Mouse (Mus musculus) midbrain, embryonic 14.5 days (tissue): Measurements from ENCODE around the gene Olfr622. TPM values are rescaled to one million over a fixed set of nuclear protein-coding genes. Genes with fewer than 3 reads are reported as not detected.

Experiments
- ATAC-seq: fragments of 200-750 bp; cut with Nextera tagmentation; 2 replicates; pipeline ENCODE4 v1.8.0; 2017; ENCODE audit warnings: moderate number of reproducible peaks, moderate library complexity; ENCODE audit not compliant: low FRiP score, low TSS enrichment
- DNase-seq: peaks from one replicate; pipeline ENCODE4 v3.0.0-alpha.2; 2015
- H3K27ac ChIP-seq: fragments of 300-500 bp; sonication (generic); replicated peaks from 2 replicates; pipeline ENCODE4 v1.5.1; 2014; ENCODE audit warnings: mild to moderate bottlenecking, low read depth, low read length, moderate library complexity
- H3K27me3 ChIP-seq: fragments of 300-500 bp; sonication (generic); 2 replicates; pipeline ENCODE4 v1.6.1; 2014; ENCODE audit warnings: low read length, control low read depth, mixed read lengths; ENCODE audit not compliant: control insufficient read depth, insufficient read depth
- H3K36me3 ChIP-seq: fragments of 300-500 bp; sonication (generic); 2 replicates; pipeline ENCODE4 v1.6.1; 2014; ENCODE audit warnings: low read length, control low read depth; ENCODE audit not compliant: control insufficient read depth, insufficient read depth
- H3K4me1 ChIP-seq: fragments of 300-500 bp; sonication (generic); 2 replicates; pipeline ENCODE4 v1.6.1; 2014; ENCODE audit warnings: mild to moderate bottlenecking, antibody characterized with exemption, low read length, control low read depth; ENCODE audit not compliant: control insufficient read depth, insufficient read depth
- H3K4me2 ChIP-seq: fragments of 300-500 bp; sonication (generic); 2 replicates; pipeline ENCODE4 v1.6.1; 2014; ENCODE audit warnings: mild to moderate bottlenecking, low read length, moderate library complexity
- H3K4me3 ChIP-seq: fragments of 300-500 bp; sonication (generic); replicated peaks from 2 replicates; pipeline ENCODE4 v1.5.1; 2014; ENCODE audit warnings: low read depth, low read length
- H3K9ac ChIP-seq: fragments of 300-500 bp; sonication (generic); replicated peaks from 2 replicates; pipeline ENCODE4 v1.6.1; 2014; ENCODE audit warnings: mild to moderate bottlenecking, low read length, moderate library complexity
- H3K9me3 ChIP-seq: fragments of 300-500 bp; sonication (generic); 2 replicates; pipeline ENCODE4 v1.6.1; 2016; ENCODE audit warnings: low read length, control low read depth, mixed read lengths; ENCODE audit not compliant: control insufficient read depth
- WGBS: fragments of 180-500 bp; shearing (Covaris S2); extraction: QIAGEN DNeasy Blood & Tissue Kit; methylation state at CpG from one replicate; pipeline ENCODE4 v1.1.7; 2014; 5-methylcytosine and 5-hydroxymethylcytosine counted together
- polyA plus RNA-seq: library from polyadenylated mRNA; unstranded; fragments of >200 nt; fragmentation: Nextera tagmentation; extraction: Ambion mirVana; gene quantifications from 2 replicates; pipeline ENCODE4 v1.2.1, GENCODE M21; 2014

The Olfr622 gene
- polyA plus RNA-seq, 1 experiment from 2014 or later = not detected

DNA sequence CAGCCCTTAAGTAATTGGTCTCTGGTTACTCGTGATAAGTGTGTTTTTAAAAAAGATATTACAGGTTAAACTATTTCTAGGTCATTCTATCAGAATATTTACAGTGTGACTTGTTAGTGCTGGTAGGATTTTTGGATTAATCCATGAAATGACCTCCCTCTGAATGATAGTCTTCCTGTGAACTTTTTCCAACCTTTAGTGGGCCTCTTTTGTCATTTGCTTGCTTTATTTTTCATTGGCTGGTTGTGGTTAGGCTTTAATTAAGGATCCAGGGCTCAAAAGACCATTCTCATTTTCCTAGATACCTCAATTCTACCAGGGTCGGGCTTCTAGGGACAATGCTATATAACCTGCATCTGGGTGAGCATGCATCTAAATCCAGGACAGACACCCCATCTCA is 52.7 kb downstream of the Olfr622 start, which contains the start of gene Olfr618:
TSS of gene Olfr618 (plus strand) at position 301 of the 400 bp plus-strand sequence.
- no peaks in the 10 kb centered on the region for H3K9me3 ChIP-seq
- ATAC-seq (no peak), DNase-seq (no peak)
- no peak within 1 kb of the TSS for H3K27ac ChIP-seq
- no peak within 1 kb of the TSS for H3K4me3 ChIP-seq
- no peak within 1 kb of the TSS for H3K4me2 ChIP-seq
- no peaks in the 10 kb centered on the region for H3K36me3 ChIP-seq
- no peak within 1 kb of the TSS for H3K9ac ChIP-seq
- no peaks in the 10 kb centered on the region for H3K4me1 ChIP-seq
- no peaks in the 10 kb centered on the region for H3K27me3 ChIP-seq
- WGBS = 57% methylated on average over 2 of the region's 2 CpGs

Other genes with a start within 250 kb of the Olfr622 start
- not detected in 2 replicates for gene Usp17lc, start 227.6 kb downstream of the Olfr622 start, polyA plus RNA-seq
- not detected in 2 replicates for gene Olfr605, start 197.3 kb downstream of the Olfr622 start, polyA plus RNA-seq
- not detected in 2 replicates for gene Olfr606, start 193.7 kb downstream of the Olfr622 start, polyA plus RNA-seq
- not detected in 2 replicates for gene Olfr607, start 178.6 kb downstream of the Olfr622 start, polyA plus RNA-seq
- gene Olfr608, start 172.8 kb downstream of the Olfr622 start, polyA plus RNA-seq = not detected in 2 replicates
- gene Olfr609, start 144.6 kb downstream of the Olfr622 start, polyA plus RNA-seq = not detected in 2 replicates
- gene Olfr610, start 130.6 kb downstream of the Olfr622 start, polyA plus RNA-seq = not detected in 2 replicates
- not detected in 2 replicates for gene Olfr611, start 121.9 kb downstream of the Olfr622 start, polyA plus RNA-seq
- gene Olfr612, start 100.0 kb downstream of the Olfr622 start, polyA plus RNA-seq = not detected in 2 replicates
- gene Olfr613, start 94.6 kb downstream of the Olfr622 start, polyA plus RNA-seq = not detected in 2 replicates
- not detected in 2 replicates for gene Olfr615, start 86.6 kb downstream of the Olfr622 start, polyA plus RNA-seq
- gene Olfr616, start 73.6 kb downstream of the Olfr622 start, polyA plus RNA-seq = not detected in 2 replicates
- not detected in 2 replicates for gene Olfr617, start 69.6 kb downstream of the Olfr622 start, polyA plus RNA-seq
- gene Olfr618, start 52.6 kb downstream of the Olfr622 start, polyA plus RNA-seq = 0.08 and 0.23 TPM in 2 replicates
- gene Olfr619, start 42.1 kb downstream of the Olfr622 start, polyA plus RNA-seq = not detected in 2 replicates
- gene Olfr620, start 30.2 kb downstream of the Olfr622 start, polyA plus RNA-seq = not detected in 2 replicates
- not detected in 2 replicates for gene Olfr623, start 21.0 kb upstream of the Olfr622 start, polyA plus RNA-seq
- not detected in 2 replicates for gene Olfr624, start 28.5 kb upstream of the Olfr622 start, polyA plus RNA-seq
- gene Olfr625-ps1, start 40.0 kb upstream of the Olfr622 start, polyA plus RNA-seq = not detected in 2 replicates
- gene Olfr243, start 72.0 kb upstream of the Olfr622 start, polyA plus RNA-seq = not detected in 2 replicates
- gene Olfr628, start 87.7 kb upstream of the Olfr622 start, polyA plus RNA-seq = not detected in 2 replicates
- not detected in 2 replicates for gene Olfr629, start 102.2 kb upstream of the Olfr622 start, polyA plus RNA-seq
- gene Olfr630, start 114.6 kb upstream of the Olfr622 start, polyA plus RNA-seq = not detected in 2 replicates
- gene Olfr69, start 128.9 kb upstream of the Olfr622 start, polyA plus RNA-seq = not detected in 2 replicates
- not detected in 2 replicates for gene Olfr68, start 137.0 kb upstream of the Olfr622 start, polyA plus RNA-seq
- not detected in 2 replicates for gene Olfr67, start 149.1 kb upstream of the Olfr622 start, polyA plus RNA-seq
- 856 and 1,369 TPM in 2 replicates for gene Hbb-bt, start 171.3 kb upstream of the Olfr622 start, polyA plus RNA-seq
- gene Hbb-bs, start 185.4 kb upstream of the Olfr622 start, polyA plus RNA-seq = 2,393 and 3,364 TPM in 2 replicates
- gene Hbb-bh2, start 197.8 kb upstream of the Olfr622 start, polyA plus RNA-seq = not detected in 2 replicates
- 0.78 and 4.0 TPM in 2 replicates for gene Hbb-bh1, start 200.5 kb upstream of the Olfr622 start, polyA plus RNA-seq
- 175 and 602 TPM in 2 replicates for gene Hbb-y, start 210.5 kb upstream of the Olfr622 start, polyA plus RNA-seq
- gene Olfr66, start 243.6 kb upstream of the Olfr622 start, polyA plus RNA-seq = not detected in 2 replicates